Mouse (Mus musculus) spleen, adult 2 months (tissue): ENCODE measurements at regions not wholly inside any gene's neighbourhood (a gene's known extent, or its start where the extent isn't known, plus 50 kb on each side); places are given as distances from the start of the nearest gene placed in this dataset.

ENCODE experiments used
- DNase-seq, 2 experiments: peaks; one replicate each; pipeline versions ENCODE4 v3.0.0 to v3.0.0-alpha.2; 2012 to 2021; ENCODE audit warnings: low spot score in 2 of 2, low read depth in 1 of 2
- H3K27ac ChIP-seq: fragments of 200-500 bp; 2 replicates; pipeline ENCODE4 v1.5.1; 2012; ENCODE audit warnings: low read length, inconsistent platforms; ENCODE audit not compliant: insufficient read depth
- H3K27me3 ChIP-seq: fragments of 200-500 bp; 2 replicates; pipeline ENCODE4 v1.6.1; 2012; ENCODE audit warnings: mild to moderate bottlenecking, moderate library complexity, low read length, inconsistent platforms; ENCODE audit not compliant: control insufficient read depth, insufficient read depth
- H3K36me3 ChIP-seq: fragments of 200-500 bp; 2 replicates; pipeline ENCODE4 v1.6.1; 2012; ENCODE audit warnings: mild to moderate bottlenecking, low read length, inconsistent platforms; ENCODE audit not compliant: control insufficient read depth, insufficient read depth
- H3K4me1 ChIP-seq: fragments of 200-500 bp; 2 replicates; pipeline ENCODE4 v1.6.1; 2011; ENCODE audit warnings: inconsistent platforms; ENCODE audit not compliant: control insufficient read depth, insufficient read depth, insufficient read length
- H3K4me3 ChIP-seq: fragments of 200-500 bp; 2 replicates; pipeline ENCODE4 v1.5.1; 2011; ENCODE audit warnings: mild to moderate bottlenecking, inconsistent platforms; ENCODE audit not compliant: insufficient read depth, insufficient read length; ENCODE audit errors: extremely low read depth
- CTCF ChIP-seq: fragments of 200-500 bp; IDR thresholded peaks from 2 replicates; pipeline ENCODE4 v1.5.1; 2011; ENCODE audit warnings: mild to moderate bottlenecking, inconsistent platforms; ENCODE audit not compliant: insufficient read depth, insufficient read length, insufficient replicate concordance; ENCODE audit errors: extremely low read depth
- POLR2A ChIP-seq: fragments of 200-500 bp; IDR thresholded peaks from 2 replicates; pipeline ENCODE4 v1.6.1; 2011; ENCODE audit warnings: low read depth, low read length, inconsistent platforms
- WGBS: fragments of 180-500 bp; shearing (Covaris S2); methylation state at CpG from one replicate; pipeline ENCODE4 v1.1.7; 2018; 5-methylcytosine and 5-hydroxymethylcytosine counted together

GRCm38 (mm10) chr7:125140854-125141253, 303.6 kb upstream of the Kdm8 start:
- Histone ChIP-seq H3K4me1 (no peaks in the 10 kb centered on the region), H3K27me3 (no peaks in the 10 kb centered on the region), H3K4me3 (no peak overlapping the region), H3K36me3 (no peaks in the 10 kb centered on the region), H3K27ac (no peak overlapping the region)
- no peak for DNase-seq
- TF ChIP-seq POLR2A = no peak
- TF ChIP-seq CTCF = no peak
- 83% methylated on average over 3 of the region's 3 CpGs for WGBS

- no peaks in the 10 kb centered on the region for H3K27me3 ChIP-seq
- H3K4me3 ChIP-seq = no peak overlapping the region
- no peaks in the 10 kb centered on the region for H3K36me3 ChIP-seq
- DNase-seq = no peak
- WGBS = 84% methylated on average over 1 of the region's 1 CpGs
- no peaks in the 10 kb centered on the region for H3K4me1 ChIP-seq
- H3K27ac ChIP-seq = no peak overlapping the region
- TF ChIP-seq CTCF (no peak), POLR2A (no peak)
Observed at GRCm38 (mm10) chr7:125141864-125142263, 302.6 kb upstream of the Kdm8 start.

- Histone ChIP-seq H3K36me3 (no peaks in the 10 kb centered on the region), H3K27me3 (no peaks in the 10 kb centered on the region), H3K4me1 (no peaks in the 10 kb centered on the region), H3K4me3 (no peak overlapping the region), H3K27ac (no peak overlapping the region)
- WGBS = 29% methylated on average over 9 of the region's 9 CpGs
- no peak for TF ChIP-seq POLR2A
- TF ChIP-seq CTCF = no peak
- DNase-seq = no peak
Observed at GRCm38 (mm10) chr7:125146025-125146424, 298.5 kb upstream of the Kdm8 start.

- 83% methylated on average over 2 of the region's 2 CpGs for WGBS
- DNase-seq = no peak
- Histone ChIP-seq H3K36me3 (no peaks in the 10 kb centered on the region), H3K27ac (no peak overlapping the region), H3K4me3 (no peak overlapping the region), H3K4me1 (no peaks in the 10 kb centered on the region), H3K27me3 (no peaks in the 10 kb centered on the region)
- no peak for TF ChIP-seq CTCF
- TF ChIP-seq POLR2A = no peak
Observed at GRCm38 (mm10) chr7:125149151-125149550, 295.3 kb upstream of the Kdm8 start.

DNA sequence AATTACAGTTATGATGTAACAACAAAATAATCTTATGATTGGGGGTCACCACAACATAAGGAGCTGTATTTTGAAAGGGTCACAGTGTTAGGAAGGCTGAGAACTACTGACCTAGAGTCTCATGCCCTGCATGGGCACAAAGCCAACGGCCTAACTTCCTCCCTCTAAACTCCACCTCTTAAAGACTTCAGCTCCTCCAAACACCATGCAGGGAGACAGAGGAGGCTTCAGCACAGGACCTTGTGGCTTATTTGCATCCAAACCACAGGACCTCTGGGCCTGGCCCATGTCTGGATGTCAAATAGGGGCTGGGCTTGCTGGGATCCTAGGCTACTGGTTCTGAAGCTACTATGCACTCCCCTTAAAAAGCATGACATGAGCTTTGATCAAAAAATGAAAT, 294.7 kb upstream of the Kdm8 start:
- H3K27me3 ChIP-seq = no peaks in the 10 kb centered on the region
- DNase-seq = no peak
- H3K27ac ChIP-seq = no peak overlapping the region
- WGBS = 12% methylated on average over 1 of the region's 1 CpGs
- no peaks in the 10 kb centered on the region for H3K4me1 ChIP-seq
- TF ChIP-seq CTCF = no peak
- no peak for TF ChIP-seq POLR2A
- H3K36me3 ChIP-seq = no peaks in the 10 kb centered on the region
- no peak overlapping the region for H3K4me3 ChIP-seq

GRCm38 (mm10) chr7:125152281-125152680, 292.2 kb upstream of the Kdm8 start:
- no peaks in the 10 kb centered on the region for H3K36me3 ChIP-seq
- no peaks in the 10 kb centered on the region for H3K4me1 ChIP-seq
- no peak for DNase-seq
- 86% methylated on average over 5 of the region's 5 CpGs for WGBS
- no peak overlapping the region for H3K27ac ChIP-seq
- TF ChIP-seq POLR2A (no peak), CTCF (no peak)
- no peak overlapping the region for H3K4me3 ChIP-seq
- H3K27me3 ChIP-seq = no peaks in the 10 kb centered on the region

- no peak overlapping the region for H3K4me3 ChIP-seq
- DNase-seq = no peak
- H3K27me3 ChIP-seq = no peaks in the 10 kb centered on the region
- H3K27ac ChIP-seq = no peak overlapping the region
- TF ChIP-seq POLR2A (no peak), CTCF (no peak)
- 63% methylated on average over 2 of the region's 2 CpGs for WGBS
- no peaks in the 10 kb centered on the region for H3K36me3 ChIP-seq
- no peaks in the 10 kb centered on the region for H3K4me1 ChIP-seq
Observed at GRCm38 (mm10) chr7:125155291-125155690, 289.2 kb upstream of the Kdm8 start.

- TF ChIP-seq CTCF (no peak), POLR2A (no peak)
- no peak for DNase-seq
- no peak overlapping the region for H3K4me3 ChIP-seq
- H3K27ac ChIP-seq = no peak overlapping the region
- no peaks in the 10 kb centered on the region for H3K4me1 ChIP-seq
- 89% methylated on average over 19 of the region's 19 CpGs for WGBS
- H3K27me3 ChIP-seq = no peaks in the 10 kb centered on the region
- H3K36me3 ChIP-seq = no peaks in the 10 kb centered on the region
Observed at GRCm38 (mm10) chr7:125166881-125167351, 277.6 kb upstream of the Kdm8 start.
